Mouse (Mus musculus) spleen, adult 2 months (tissue): ENCODE measurements at regions not wholly inside any gene's neighbourhood (a gene's known extent, or its start where the extent isn't known, plus 50 kb on each side); places are given as distances from the start of the nearest gene placed in this dataset.

Experiments used
- CTCF ChIP-seq: fragments of 200-500 bp; IDR thresholded peaks from 2 replicates; pipeline ENCODE4 v1.5.1; 2011; ENCODE audit warnings: mild to moderate bottlenecking, inconsistent platforms; ENCODE audit not compliant: insufficient read depth, insufficient read length, insufficient replicate concordance; ENCODE audit errors: extremely low read depth
- POLR2A ChIP-seq: fragments of 200-500 bp; IDR thresholded peaks from 2 replicates; pipeline ENCODE4 v1.6.1; 2011; ENCODE audit warnings: low read depth, low read length, inconsistent platforms

- TF ChIP-seq CTCF (peak; percentile 56; the same call in 1 of the 2 replicates), POLR2A (no peak)
Measured at GRCm38 (mm10) chr1:69241502-69242214, 133.8 kb upstream of the Erbb4 start.
